In genomic region chr17:30215741-30216140, GRCm38 (mm10) we compare ENCODE assay signal across 18 mouse cellular contexts.
DNase-seq lines count a peak whose midpoint lies in the region; ATAC-seq lines count a peak whose summit lies in the region.
"Had no signal": no experiment of that assay in that cellular context is flagged by ENCODE, and none has a peak within 500 bp of the region (broad histone marks: within the 10 kb centered on the region; RNA-seq: fewer than 3 reads in every experiment).

No protein-coding gene starts in this region.

- peak; percentile 74 to 87 for DNase-seq in adrenal gland, adult (ENCODE audit: inconsistent age in 2 of 2, low spot score in 1 of 2)
- DNase-seq in adrenal gland, adult 18-20 months (ENCODE audit: low spot score in 2 of 2) = no peak
- no peak for DNase-seq in midbrain, embryonic 11.5 days (ENCODE audit: low spot score, missing footprints)
- DNase-seq in heart, postnatal 4 days = peak; percentile 45
- no peak for DNase-seq in Muller cell, postnatal 12 days (ENCODE audit: inconsistent ontology term)
- DNase-seq in MN1 (ENCODE audit: low spot score) = no peak
- DNase-seq: cerebellum, adult 11 months; cerebellum, postnatal 25 days had no signal

- H3K36me3 ChIP-seq in midbrain, embryonic 12.5 days = peaks cover 15% of the 10 kb centered on the region
- H3K36me3 ChIP-seq in midbrain, embryonic 11.5 days (ENCODE audit: control insufficient read depth, insufficient read depth, low read length) = no peaks in the 10 kb centered on the region
- peaks cover 8% of the 10 kb centered on the region; the same call in 1 of the 2 replicates for H3K36me3 ChIP-seq in heart, embryonic 11.5 days (ENCODE audit: control insufficient read depth, insufficient read depth, low read length)
- H3K36me3 ChIP-seq: intestine, embryonic 15.5 days had no signal

- H3K27ac ChIP-seq in midbrain, embryonic 12.5 days (replicated peaks) = 0 out of 2 replicates have a peak overlapping the region, but pooled peaks have one; percentile 52
- no peak overlapping the region for H3K27ac ChIP-seq in midbrain, embryonic 11.5 days (ENCODE audit: low read depth, low read length)
- H3K27ac ChIP-seq in heart, embryonic 11.5 days (ENCODE audit: low read depth, low read length) = peak overlapping the region; percentile 64
- H3K27ac ChIP-seq: forebrain, embryonic 13.5 days; hindbrain, embryonic 13.5 days; intestine, embryonic 15.5 days; kidney, postnatal 0 days; limb, embryonic 13.5 days; liver, embryonic 14.5 days had no signal

- no peaks in the 10 kb centered on the region for H3K27me3 ChIP-seq in midbrain, embryonic 12.5 days
- H3K27me3 ChIP-seq in midbrain, embryonic 11.5 days (ENCODE audit: control insufficient read depth, insufficient read depth, low read length) = no peaks in the 10 kb centered on the region
- H3K27me3 ChIP-seq in heart, embryonic 11.5 days (ENCODE audit: control insufficient read depth, insufficient read depth, low read length) = no peaks in the 10 kb centered on the region
- H3K27me3 ChIP-seq: forebrain, embryonic 13.5 days; hindbrain, embryonic 13.5 days; intestine, embryonic 15.5 days; limb, embryonic 13.5 days had no signal

- no peaks in the 10 kb centered on the region for H3K9me3 ChIP-seq in midbrain, embryonic 12.5 days
- no peaks in the 10 kb centered on the region for H3K9me3 ChIP-seq in midbrain, embryonic 11.5 days (ENCODE audit: control insufficient read depth, low read length)
- H3K9me3 ChIP-seq in heart, embryonic 11.5 days (replicated peaks; ENCODE audit: control insufficient read depth, low read length) = no peaks in the 10 kb centered on the region
- H3K9me3 ChIP-seq: forebrain, embryonic 13.5 days; G1E; hindbrain, embryonic 13.5 days; intestine, embryonic 15.5 days; limb, embryonic 13.5 days had no signal

- ATAC-seq in midbrain, embryonic 12.5 days (ENCODE audit: low FRiP score, low read depth) = no peak
- ATAC-seq in midbrain, embryonic 11.5 days (ENCODE audit: low FRiP score) = no peak
- ATAC-seq in heart, embryonic 11.5 days (replicated peaks; ENCODE audit: insufficient number of reproducible peaks, low FRiP score, low TSS enrichment) = no peak
- ATAC-seq: CD4-positive, CD25-positive, alpha-beta regulatory T cell, adult 4 months; forebrain, embryonic 13.5 days had no signal

- H3K4me3 ChIP-seq in midbrain, embryonic 12.5 days = no peak overlapping the region
- no peak overlapping the region for H3K4me3 ChIP-seq in midbrain, embryonic 11.5 days (ENCODE audit: low read depth, low read length)
- no peak overlapping the region for H3K4me3 ChIP-seq in heart, embryonic 11.5 days (ENCODE audit: low read depth, low read length)
- H3K4me3 ChIP-seq: forebrain, embryonic 13.5 days; hindbrain, embryonic 13.5 days; intestine, embryonic 15.5 days; limb, embryonic 13.5 days had no signal

- H3K4me1 ChIP-seq in midbrain, embryonic 12.5 days = peaks cover 3% of the 10 kb centered on the region; the same call in 1 of the 2 replicates
- H3K4me1 ChIP-seq in midbrain, embryonic 11.5 days (ENCODE audit: control insufficient read depth, insufficient read depth, low read length) = peaks cover 2% of the 10 kb centered on the region; the same call in 1 of the 2 replicates
- H3K4me1 ChIP-seq in heart, embryonic 11.5 days (ENCODE audit: control insufficient read depth, insufficient read depth, low read length) = peaks cover 32% of the 10 kb centered on the region
- H3K4me1 ChIP-seq: intestine, embryonic 15.5 days had no signal

- 65% methylated on average over 4 of the region's 4 CpGs for WGBS in midbrain, embryonic 12.5 days
- 76% methylated on average over 4 of the region's 4 CpGs for WGBS in midbrain, embryonic 11.5 days
- WGBS in heart, embryonic 11.5 days (ENCODE audit: insufficient replicate concordance) = 32% methylated on average over 4 of the region's 4 CpGs

- no peak overlapping the region for H3K9ac ChIP-seq in midbrain, embryonic 12.5 days (replicated peaks)
- no peak overlapping the region for H3K9ac ChIP-seq in midbrain, embryonic 11.5 days (ENCODE audit: low read length)
- H3K9ac ChIP-seq in heart, embryonic 11.5 days (ENCODE audit: low read depth, low read length) = no peak overlapping the region
- H3K9ac ChIP-seq: forebrain, embryonic 13.5 days; hindbrain, embryonic 13.5 days; intestine, embryonic 15.5 days; limb, embryonic 13.5 days; liver, embryonic 14.5 days had no signal

- H3K4me2 ChIP-seq in midbrain, embryonic 12.5 days (replicated peaks) = no peak overlapping the region
- no peak overlapping the region for H3K4me2 ChIP-seq in midbrain, embryonic 11.5 days
- no peak overlapping the region for H3K4me2 ChIP-seq in heart, embryonic 11.5 days
- H3K4me2 ChIP-seq: forebrain, embryonic 13.5 days; hindbrain, embryonic 13.5 days; intestine, embryonic 15.5 days; limb, embryonic 13.5 days had no signal

Comparison
In these comparisons a context has a peak if more than half of its experiments do, and no peak if none do; other contexts are left out.
1. DNase-seq: peak in adrenal gland, adult (2 of 2) and heart, postnatal 4 days (single experiment); none in adrenal gland, adult 18-20 months (0 of 2), midbrain, embryonic 11.5 days (single experiment), Muller cell, postnatal 12 days (single experiment) and MN1 (single experiment).